Mouse (Mus musculus) embryonic fibroblast, embryonic 13.5 days (primary cell): ENCODE measurements around the gene Elf2. TPM values are rescaled to one million over a fixed set of nuclear protein-coding genes. Genes with fewer than 3 reads are reported as not detected.
"Not testable (repeated sequence)": the region's sequence is repeated elsewhere in the genome, so short reads cannot be mapped to it uniquely, and the experiment has no call there.

ENCODE experiments used
- H3K27ac ChIP-seq: 2 replicates; pipeline ENCODE4 v1.5.1; 2012; ENCODE audit warnings: low read length, control low read depth, inconsistent platforms; ENCODE audit not compliant: insufficient read depth
- H3K4me1 ChIP-seq: 2 replicates; pipeline ENCODE4 v1.6.1; 2011; ENCODE audit warnings: low read length; ENCODE audit not compliant: control insufficient read depth, insufficient read depth
- H3K4me3 ChIP-seq: 2 replicates; pipeline ENCODE4 v1.5.1; 2011; ENCODE audit warnings: mild to moderate bottlenecking, control low read depth, low read length; ENCODE audit not compliant: insufficient read depth
- CTCF ChIP-seq: IDR thresholded peaks from 2 replicates; pipeline ENCODE4 v1.5.1; 2011; ENCODE audit warnings: mild to moderate bottlenecking, control low read depth, low read length, moderate library complexity, borderline replicate concordance; ENCODE audit not compliant: insufficient read depth
- POLR2A ChIP-seq: IDR thresholded peaks from 2 replicates; pipeline ENCODE4 v1.6.1; 2011; ENCODE audit warnings: low read depth, mild to moderate bottlenecking, control low read depth, low read length, moderate library complexity
- polyA plus RNA-seq: library from polyadenylated mRNA; stranded (reverse); fragments of >200 nt; gene quantifications from 2 replicates; pipeline ENCODE4 v1.2.4, GENCODE M21; 2011; ENCODE audit warnings: low read depth; ENCODE audit not compliant: missing spikeins, insufficient read length

The Elf2 gene
- polyA plus RNA-seq, 1 experiment = 53.4 TPM

DNA sequence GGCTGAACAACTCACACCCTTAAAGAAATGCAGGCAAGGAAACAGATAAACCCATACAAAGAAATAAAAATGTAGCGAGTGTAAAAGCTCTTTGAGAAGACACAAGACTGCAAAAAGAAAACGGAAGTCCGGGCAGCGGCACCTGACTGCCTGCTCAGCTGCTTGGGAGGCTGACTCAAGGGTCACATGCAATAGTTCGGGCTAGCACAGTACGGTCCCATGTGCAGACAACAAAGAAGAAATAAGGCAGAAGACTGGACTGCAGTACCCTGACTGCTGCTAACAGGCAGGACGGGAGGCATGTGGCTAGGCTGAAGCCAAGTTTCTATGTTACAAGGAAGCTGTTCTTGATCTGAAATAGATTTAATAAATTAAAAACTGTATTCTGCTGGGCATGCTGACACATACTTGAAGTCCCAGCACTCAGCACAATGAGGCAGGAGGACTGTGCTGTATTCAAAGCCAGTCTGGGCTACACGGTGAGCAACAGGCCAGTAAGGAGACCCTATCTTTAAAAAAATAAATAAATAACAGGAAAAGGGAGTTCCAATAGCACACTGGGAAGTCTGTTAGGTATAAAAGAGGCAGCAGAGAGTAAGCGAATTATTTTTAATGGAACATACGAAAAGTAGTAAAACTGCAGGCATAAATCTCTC lies 7.1 kb downstream of the Elf2 start:
- Histone ChIP-seq H3K4me1 (peaks cover 2% of the 10 kb centered on the region), H3K4me3 (0 out of 2 replicates have a peak overlapping the region, but pooled peaks have one; percentile 1), H3K27ac (no peak overlapping the region)
- TF ChIP-seq CTCF (no peak), POLR2A (no peak)

GRCm38 (mm10) chr3:51330086-51330485 lies 10.4 kb downstream of the Elf2 start:
- TF ChIP-seq CTCF = no peak
- TF ChIP-seq POLR2A = no peak
- H3K4me3 ChIP-seq = no peak overlapping the region

GRCm38 (mm10) chr3:51328546-51328945 lies 11.9 kb downstream of the Elf2 start:
- Histone ChIP-seq H3K4me3 (no peak overlapping the region), H3K27ac (no peak overlapping the region), H3K4me1 (no peaks in the 10 kb centered on the region)
- TF ChIP-seq POLR2A = no peak
- TF ChIP-seq CTCF = no peak

More at GRCm38 (mm10) chr3:51330086-51330485, 10.4 kb downstream of the Elf2 start:
- Histone ChIP-seq H3K27ac (no peak overlapping the region), H3K4me1 (peaks cover 2% of the 10 kb centered on the region)

GRCm38 (mm10) chr3:51327817-51328216 lies 12.6 kb downstream of the Elf2 start:
- no peak overlapping the region for H3K4me3 ChIP-seq
- H3K27ac ChIP-seq = no peak overlapping the region
- TF ChIP-seq CTCF (no peak), POLR2A (no peak)
- H3K4me1 ChIP-seq = no peaks in the 10 kb centered on the region

DNA sequence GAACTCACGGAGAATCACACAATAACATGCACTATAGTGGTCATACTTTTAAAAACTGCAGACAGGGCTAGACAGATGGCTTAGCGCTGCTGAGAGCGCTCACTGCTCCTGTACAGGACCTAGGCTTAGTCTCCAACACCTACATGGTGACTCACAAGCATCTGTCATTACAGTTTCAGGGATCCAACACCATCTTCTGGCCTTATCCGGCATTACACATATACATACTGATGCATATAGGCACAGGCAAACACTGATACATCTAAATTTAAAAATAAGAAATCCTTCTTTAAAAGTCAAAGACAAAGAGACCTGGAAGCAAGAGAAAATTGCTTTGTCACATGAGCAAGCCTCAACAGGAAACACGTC lies 13.1 kb downstream of the Elf2 start:
- Histone ChIP-seq H3K27ac (no peak overlapping the region), H3K4me1 (no peaks in the 10 kb centered on the region), H3K4me3 (no peak overlapping the region)
- TF ChIP-seq CTCF (no peak), POLR2A (no peak)

- Histone ChIP-seq H3K27ac (no peak overlapping the region), H3K4me3 (no peak overlapping the region), H3K4me1 (no peaks in the 10 kb centered on the region)
- TF ChIP-seq CTCF (no peak), POLR2A (no peak)
Measured at GRCm38 (mm10) chr3:51326664-51327428, 13.6 kb downstream of the Elf2 start.

DNA sequence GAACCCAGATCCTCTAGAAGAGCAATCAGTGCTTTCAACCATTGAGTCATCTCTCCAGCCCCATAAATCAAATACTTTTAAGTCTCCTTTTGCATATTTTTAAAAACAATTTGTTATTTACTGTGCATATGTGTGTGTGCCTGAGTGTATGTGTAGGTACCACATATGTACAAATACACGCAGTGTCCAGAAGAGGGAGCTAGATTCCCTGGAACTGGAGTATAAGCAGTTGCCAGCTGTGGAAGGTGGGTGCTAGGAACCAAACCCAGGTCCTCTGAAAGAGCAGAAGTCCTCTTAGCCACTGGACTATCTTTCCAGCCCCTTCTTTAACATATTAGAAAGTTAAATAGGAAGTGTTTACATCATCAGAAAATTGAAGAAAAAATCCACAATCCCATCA lies 15.0 kb downstream of the Elf2 start:
- Histone ChIP-seq H3K4me1 (no peaks in the 10 kb centered on the region), H3K27ac (no peak overlapping the region), H3K4me3 (no peak overlapping the region)
- TF ChIP-seq CTCF = no peak
- no peak for TF ChIP-seq POLR2A

DNA sequence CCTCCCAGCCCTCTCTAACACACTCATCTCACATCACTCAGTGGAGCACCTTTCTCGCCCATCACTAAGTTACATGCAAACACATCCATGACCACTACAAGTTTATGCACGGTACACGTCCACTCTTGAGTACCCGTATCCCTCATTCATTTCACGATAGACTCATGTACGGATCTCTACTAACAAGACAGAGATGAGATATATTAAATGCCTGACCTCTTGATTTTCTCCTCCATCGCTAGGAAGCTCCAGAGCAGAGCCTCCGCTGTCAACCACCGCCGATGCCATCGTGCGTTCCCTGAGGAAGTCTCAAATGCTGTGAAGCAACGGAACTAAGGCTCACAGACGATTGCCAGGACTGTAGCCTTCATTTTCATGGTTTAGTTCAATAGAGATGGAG lies 17.5 kb downstream of the Elf2 start:
- TF ChIP-seq CTCF (no peak), POLR2A (no peak)
- Histone ChIP-seq H3K27ac (no peak overlapping the region), H3K4me3 (no peak overlapping the region), H3K4me1 (no peaks in the 10 kb centered on the region)

DNA sequence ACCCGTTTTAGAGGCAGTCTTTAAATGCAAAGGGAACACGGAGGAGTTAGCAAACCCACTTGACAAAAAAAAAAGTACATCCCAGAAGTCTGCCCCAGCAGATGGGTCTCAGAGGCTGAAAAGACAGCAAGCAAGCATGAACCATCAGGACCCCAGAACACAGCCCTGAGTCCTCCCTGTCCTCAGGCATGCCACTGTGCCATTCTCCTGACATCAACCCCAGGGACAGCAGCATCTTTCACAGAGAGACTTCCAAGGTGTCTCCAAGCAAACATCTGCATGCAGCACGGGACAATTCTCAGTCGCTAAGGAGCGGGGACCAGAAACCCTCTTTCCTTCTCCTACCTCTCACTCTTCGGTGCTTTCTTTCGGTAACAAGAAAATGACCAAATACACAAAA lies 18.1 kb downstream of the Elf2 start:
- H3K4me3 ChIP-seq = no peak overlapping the region
- TF ChIP-seq POLR2A (no peak), CTCF (no peak)

GRCm38 (mm10) chr3:51321141-51321540 lies 19.3 kb downstream of the Elf2 start:
- Histone ChIP-seq H3K4me1 (no peaks in the 10 kb centered on the region), H3K4me3 (no peak overlapping the region), H3K27ac (no peak overlapping the region)
- TF ChIP-seq POLR2A = no peak
- TF ChIP-seq CTCF = no peak

More for the DNA sequence above, 18.1 kb downstream of the Elf2 start:
- Histone ChIP-seq H3K27ac (no peak overlapping the region), H3K4me1 (no peaks in the 10 kb centered on the region)

- not testable (repeated sequence) for H3K27ac ChIP-seq, H3K4me1 ChIP-seq, H3K4me3 ChIP-seq
Measured at GRCm38 (mm10) chr3:51318053-51318452, 22.4 kb downstream of the Elf2 start.
